Mouse (Mus musculus): ENCODE measurements at regions not wholly inside any gene's neighbourhood (a gene's known extent, or its start where the extent isn't known, plus 50 kb on each side); places are given as distances from the start of the nearest gene placed in this dataset.

- no peak for DNase-seq (ENCODE audit: low read depth, low spot score)
These were observed 137.1 kb downstream of the Sh3bp4 start for GRCm38 (mm10) chr1:89207306-89207705.

- no peak for DNase-seq (ENCODE audit: low read depth, low spot score)
These were observed 140.9 kb downstream of the Sh3bp4 start for GRCm38 (mm10) chr1:89211116-89211515.

- DNase-seq (ENCODE audit: low read depth, low spot score), result peak; percentile 38
These were observed 158.2 kb downstream of the Sh3bp4 start for GRCm38 (mm10) chr1:89228426-89228825.

- DNase-seq (ENCODE audit: low read depth, low spot score), result no peak
These were observed 161.5 kb downstream of the Sh3bp4 start for GRCm38 (mm10) chr1:89231756-89232155.

DNA sequence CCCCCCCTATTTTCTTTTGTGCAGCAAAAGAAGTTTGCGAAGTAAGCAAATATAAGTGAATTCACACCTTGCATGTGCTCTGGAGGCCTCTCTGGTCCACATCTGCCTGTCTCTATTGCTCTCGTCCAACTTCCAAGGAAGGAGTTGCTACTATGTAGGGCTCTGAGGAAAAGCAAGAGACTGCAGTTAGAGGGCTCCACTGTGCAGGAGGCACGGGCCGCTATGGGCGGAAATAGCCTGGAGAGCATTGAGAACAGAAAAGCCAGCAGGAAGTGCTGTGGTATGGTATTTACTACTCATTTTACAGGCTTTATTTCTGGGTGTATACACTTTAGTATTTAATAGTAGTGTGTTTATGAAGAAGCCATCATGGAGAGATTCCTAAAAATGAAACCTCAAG, 162.2 kb downstream of the Sh3bp4 start:
- no peak for DNase-seq (ENCODE audit: low read depth, low spot score)

DNA sequence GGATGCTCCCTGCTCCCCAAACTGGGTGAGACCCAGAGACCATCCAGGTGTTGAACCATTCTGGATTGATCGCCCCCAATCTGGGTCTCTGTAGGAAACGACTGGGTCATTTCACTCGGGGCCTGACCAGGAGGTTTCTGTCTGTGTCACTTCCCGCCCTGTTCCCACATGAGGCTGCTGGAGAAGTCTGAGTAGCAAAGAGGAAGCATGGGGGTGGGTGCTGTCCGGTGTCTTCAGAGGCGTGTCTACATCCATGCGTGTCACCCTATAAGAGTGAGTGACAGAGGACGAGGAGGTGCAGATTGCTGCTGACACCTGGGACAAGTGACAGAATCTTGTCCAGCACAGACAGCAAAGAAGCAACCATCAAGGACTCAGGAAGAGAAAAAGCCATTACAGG, 164.7 kb downstream of the Sh3bp4 start:
- no peak for DNase-seq (ENCODE audit: low read depth, low spot score)

DNA sequence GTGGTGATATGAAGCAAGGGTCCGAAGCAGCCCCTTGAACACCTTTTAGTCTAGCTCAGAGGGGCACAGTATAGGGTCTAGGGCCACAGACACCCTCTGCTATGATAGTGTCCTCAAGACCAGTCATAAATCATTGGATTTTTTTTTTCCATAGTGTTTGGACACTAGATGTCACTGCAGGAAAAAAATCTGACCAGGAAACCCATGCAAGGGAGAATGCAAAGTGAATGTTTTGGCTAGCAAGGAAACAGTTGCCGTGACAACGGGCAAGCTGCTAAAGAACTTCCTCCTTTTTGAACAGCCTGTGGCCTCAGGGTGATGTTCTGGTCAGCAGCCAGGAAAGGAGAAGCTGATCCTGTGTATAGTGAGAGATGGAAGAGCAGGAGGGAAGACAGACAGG, 165.1 kb downstream of the Sh3bp4 start:
- peak; percentile 67 for DNase-seq (ENCODE audit: low read depth, low spot score)

- peak; percentile 47 for DNase-seq (ENCODE audit: low read depth, low spot score)
These were observed 167.5 kb downstream of the Sh3bp4 start for GRCm38 (mm10) chr1:89237696-89238095.

GRCm38 (mm10) chr1:89244598-89244997, 174.4 kb downstream of the Sh3bp4 start:
- peak; percentile 44 for DNase-seq (ENCODE audit: low read depth, low spot score)

- DNase-seq (ENCODE audit: low read depth, low spot score), result no peak
These were observed 175.2 kb downstream of the Sh3bp4 start for GRCm38 (mm10) chr1:89245202-89246003.

DNA sequence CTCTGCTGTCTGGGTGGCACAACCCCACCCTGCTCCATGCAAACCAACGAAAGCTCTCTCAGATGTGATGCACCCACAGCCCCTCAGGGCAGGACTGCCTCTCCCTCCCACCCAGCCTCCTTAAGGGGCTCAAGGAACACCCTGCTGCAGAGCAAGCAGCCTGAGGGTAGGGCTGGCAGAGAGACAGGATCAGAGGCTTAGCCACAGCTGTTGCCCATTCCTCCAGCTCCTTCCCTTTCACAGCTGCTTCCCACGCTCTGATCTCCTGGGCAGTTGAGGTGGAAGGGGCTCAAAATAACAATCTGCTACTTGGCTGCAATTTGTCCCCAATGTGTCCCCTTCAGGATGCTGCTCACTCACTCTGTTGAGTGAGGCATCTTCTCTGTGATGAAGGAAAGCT, 181.5 kb downstream of the Sh3bp4 start:
- DNase-seq (ENCODE audit: low read depth, low spot score), result no peak

DNA sequence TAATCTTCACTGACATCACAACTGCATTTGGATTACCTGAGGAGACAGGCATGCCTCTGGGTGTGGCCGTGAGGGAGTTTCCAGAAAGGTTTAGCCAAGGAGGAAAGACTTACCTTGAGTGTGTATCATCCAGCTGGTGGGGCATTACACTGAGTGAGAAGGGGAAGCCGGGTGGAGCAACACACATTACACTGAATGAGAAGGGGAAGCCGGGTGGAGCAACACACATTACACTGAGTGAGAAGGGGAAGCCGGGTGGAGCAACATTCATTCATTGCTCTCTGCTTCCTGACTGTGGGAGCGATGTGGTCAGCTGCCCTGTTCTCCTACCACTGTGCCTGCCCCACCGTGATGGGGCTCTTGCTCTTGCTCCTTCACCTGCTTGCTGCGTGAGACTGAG, 182.3 kb downstream of the Sh3bp4 start:
- no peak for DNase-seq (ENCODE audit: low read depth, low spot score)

DNA sequence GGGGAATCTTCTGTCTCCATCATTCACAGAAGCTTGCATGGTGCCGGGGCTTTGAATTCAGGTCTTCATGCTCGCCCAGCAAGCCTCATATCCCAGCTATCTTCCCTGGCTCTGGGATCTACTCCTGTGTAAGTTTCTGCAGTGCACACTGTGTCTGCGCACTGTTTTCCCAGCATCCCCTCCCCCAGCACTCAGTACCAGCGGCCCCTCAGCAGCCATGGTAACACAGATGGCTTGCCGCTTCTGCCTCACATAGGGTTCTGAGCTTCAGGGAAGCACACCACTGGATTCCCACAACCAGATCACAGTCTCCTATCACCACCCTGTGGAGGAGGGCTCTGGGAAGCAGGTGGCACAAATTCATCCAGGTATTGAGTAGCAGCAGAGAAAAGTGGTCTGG, 187.7 kb downstream of the Sh3bp4 start:
- no peak for DNase-seq (ENCODE audit: low read depth, low spot score)

DNA sequence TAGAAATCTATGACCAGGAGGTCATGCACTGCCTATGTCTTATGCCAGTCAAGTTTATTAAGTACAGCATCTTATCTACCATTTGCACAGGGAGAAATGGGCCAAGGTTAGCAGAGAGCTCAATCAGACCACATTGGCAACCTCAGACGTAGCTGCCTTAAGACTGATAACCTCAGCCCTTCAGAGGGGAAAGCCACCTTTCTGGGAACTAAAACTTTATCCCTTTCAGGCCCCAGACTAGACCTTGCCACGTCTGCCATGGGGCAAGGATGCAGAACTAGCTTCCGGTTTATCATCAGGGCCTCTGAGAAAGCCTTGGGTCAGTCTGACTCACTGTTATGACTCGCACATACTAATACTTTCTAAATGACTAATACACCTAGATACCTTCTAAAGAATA, 188.8 kb upstream of the Agap1 start:
- no peak for DNase-seq (ENCODE audit: low read depth, low spot score)

- no peak for DNase-seq (ENCODE audit: low read depth, low spot score)
These were observed 185.8 kb upstream of the Agap1 start for GRCm38 (mm10) chr1:89268806-89269205.

GRCm38 (mm10) chr1:89271743-89272142, 182.9 kb upstream of the Agap1 start:
- no peak for DNase-seq (ENCODE audit: low read depth, low spot score)

DNA sequence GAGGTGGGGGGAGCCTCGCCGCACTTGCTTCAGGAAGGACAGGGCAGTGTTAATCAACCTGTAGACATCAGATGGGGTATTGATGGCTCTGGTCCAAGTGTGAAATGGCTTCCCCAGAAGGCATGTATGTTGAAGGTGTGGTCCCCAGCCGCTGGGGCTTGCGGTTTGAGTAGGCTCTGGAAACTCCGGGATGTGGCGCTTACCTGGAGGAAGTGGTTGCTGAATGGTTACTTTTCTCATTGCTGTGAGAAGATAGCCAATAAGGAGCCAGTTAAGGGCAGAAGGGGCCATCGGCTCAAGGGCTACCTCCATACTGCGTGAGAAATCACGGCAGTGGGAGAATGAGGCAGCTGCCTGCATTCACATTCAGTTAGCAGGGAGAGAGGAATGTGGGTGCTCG, 181.6 kb upstream of the Agap1 start:
- no peak for DNase-seq (ENCODE audit: low read depth, low spot score)

DNA sequence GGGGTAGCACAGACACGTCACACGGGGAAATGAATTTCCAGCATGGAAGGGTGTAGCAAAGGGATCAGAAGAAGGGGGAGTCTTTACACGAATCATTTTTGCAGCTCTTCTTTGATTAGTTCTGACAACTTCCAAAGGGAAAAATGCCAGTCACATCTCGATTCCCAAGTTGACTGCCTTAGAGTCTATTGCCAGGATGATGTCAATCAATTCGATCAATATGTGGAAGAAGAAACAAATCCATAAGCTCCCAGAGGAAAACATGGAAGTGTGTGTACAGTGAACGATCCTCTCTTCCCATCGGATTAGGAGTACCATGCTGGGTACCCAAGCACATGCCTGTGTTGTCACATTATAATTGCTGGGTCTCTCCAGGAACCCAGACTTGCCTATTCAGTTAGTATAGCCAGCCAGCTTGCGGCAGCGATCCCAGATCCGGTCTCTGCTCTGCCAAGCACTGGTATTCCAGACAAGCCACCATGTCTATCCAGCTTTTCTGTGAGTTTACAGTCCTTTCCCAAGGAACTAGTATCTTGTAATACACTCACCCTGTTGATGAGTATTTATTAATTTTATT, 180.7 kb upstream of the Agap1 start:
- DNase-seq (ENCODE audit: low read depth, low spot score), result no peak

- DNase-seq (ENCODE audit: low read depth, low spot score), result no peak
These were observed 175.2 kb upstream of the Agap1 start for GRCm38 (mm10) chr1:89279382-89279781.

DNA sequence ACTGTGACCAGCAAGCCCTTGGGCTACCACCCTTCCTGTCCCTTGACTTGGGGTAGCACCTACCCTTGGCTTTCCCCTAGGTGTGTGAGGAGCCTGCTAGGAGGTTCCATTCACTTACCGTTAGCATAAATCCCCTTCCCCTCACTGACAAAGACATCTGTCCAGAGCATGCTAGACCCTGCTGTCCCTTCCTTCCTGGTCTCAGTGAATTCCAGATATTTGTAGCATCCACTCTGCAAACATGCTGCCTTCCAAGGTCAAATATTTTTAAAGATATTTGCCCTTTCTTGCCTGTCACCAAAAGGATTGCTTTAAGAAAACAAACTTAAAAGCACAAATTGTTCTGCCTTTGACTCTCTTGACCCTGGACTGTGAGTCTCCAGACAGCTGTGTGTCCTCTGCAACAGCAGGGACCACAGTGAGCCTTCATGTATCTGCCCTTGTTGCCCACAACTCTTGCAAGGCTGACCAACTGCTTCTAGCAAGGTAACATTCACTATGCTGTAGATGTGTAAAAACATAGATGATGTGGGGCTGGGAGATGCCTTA, 173.4 kb upstream of the Agap1 start:
- DNase-seq (ENCODE audit: low read depth, low spot score), result no peak

GRCm38 (mm10) chr1:89285041-89285440, 169.6 kb upstream of the Agap1 start:
- no peak for DNase-seq (ENCODE audit: low read depth, low spot score)

- no peak for DNase-seq (ENCODE audit: low read depth, low spot score)
These were observed 167.3 kb upstream of the Agap1 start for GRCm38 (mm10) chr1:89287136-89287795.

- no peak for DNase-seq (ENCODE audit: low read depth, low spot score)
These were observed 166.6 kb upstream of the Agap1 start for GRCm38 (mm10) chr1:89288001-89288400.

Measured in telencephalon, adult 2 months (tissue).